Mouse (Mus musculus): Measurements from ENCODE around the gene Rab39b.

The Rab39b gene

GRCm38 (mm10) chrX:75577582-75578324 is at the start of gene Rab39b:
Gene Rab39b, minus strand, starts transcription at chrX:75578231.
- DNase-seq (ENCODE audit: low spot score in 2 of 2), result peak; percentile 36 to 56

- DNase-seq (ENCODE audit: low spot score in 2 of 2), result no peak
Observed at GRCm38 (mm10) chrX:75578539-75578938, 508 bp upstream of the Rab39b start.

Data from frontal cortex, postnatal 14 days (tissue).